9 mouse cellular contexts compared by ENCODE assay signal in genomic region chr7:139833532-139833931, GRCm38 (mm10). TPM values are rescaled to one million over a fixed set of nuclear protein-coding genes. Genes with fewer than 3 reads are reported as not detected.
DNase-seq lines count a peak whose midpoint lies in the region; ATAC-seq lines count a peak whose summit lies in the region.
"Had no signal": no experiment of that assay in that cellular context is flagged by ENCODE, and none has a peak within 500 bp of the region (broad histone marks: within the 10 kb centered on the region; RNA-seq: fewer than 3 reads in every experiment).

No protein-coding gene starts in this region.

- H3K9ac ChIP-seq in heart, embryonic 12.5 days = no peak overlapping the region
- peak overlapping the region; percentile 48 for H3K9ac ChIP-seq in forebrain, embryonic 15.5 days (replicated peaks)
- peak overlapping the region; percentile 32; the same call in 1 of the 2 replicates for H3K9ac ChIP-seq in midbrain, embryonic 12.5 days (replicated peaks)
- H3K9ac ChIP-seq: liver, embryonic 15.5 days had no signal

- H3K9me3 ChIP-seq in heart, embryonic 12.5 days (replicated peaks) = no peaks in the 10 kb centered on the region
- no peaks in the 10 kb centered on the region for H3K9me3 ChIP-seq in forebrain, embryonic 15.5 days
- H3K9me3 ChIP-seq in midbrain, embryonic 12.5 days = no peaks in the 10 kb centered on the region
- H3K9me3 ChIP-seq: liver, embryonic 15.5 days had no signal

- 32% methylated on average over 5 of the region's 5 CpGs for WGBS in heart, embryonic 12.5 days
- WGBS in forebrain, embryonic 15.5 days = 29% methylated on average over 5 of the region's 5 CpGs
- 22% methylated on average over 5 of the region's 5 CpGs for WGBS in midbrain, embryonic 12.5 days

- no peak for ATAC-seq in heart, embryonic 12.5 days (ENCODE audit: insufficient number of reproducible peaks, low FRiP score)
- no peak for ATAC-seq in forebrain, embryonic 15.5 days (replicated peaks)
- ATAC-seq in midbrain, embryonic 12.5 days (ENCODE audit: low FRiP score, low read depth) = no peak

- H3K4me3 ChIP-seq in heart, embryonic 12.5 days = peak overlapping the region; percentile 27
- peak overlapping the region; percentile 33 for H3K4me3 ChIP-seq in forebrain, embryonic 15.5 days
- H3K4me3 ChIP-seq in midbrain, embryonic 12.5 days = peak overlapping the region; percentile 36
- H3K4me3 ChIP-seq: liver, embryonic 15.5 days had no signal

- peak overlapping the region; percentile 61 for H3K4me2 ChIP-seq in heart, embryonic 12.5 days
- H3K4me2 ChIP-seq in forebrain, embryonic 15.5 days (replicated peaks) = peak overlapping the region; percentile 49
- H3K4me2 ChIP-seq in midbrain, embryonic 12.5 days (replicated peaks) = peak overlapping the region; percentile 56
- H3K4me2 ChIP-seq: liver, embryonic 15.5 days had no signal

- H3K27me3 ChIP-seq in heart, embryonic 12.5 days (replicated peaks) = peaks cover 57% of the 10 kb centered on the region
- no peaks in the 10 kb centered on the region for H3K27me3 ChIP-seq in forebrain, embryonic 15.5 days
- peaks cover 16% of the 10 kb centered on the region; the same call in 1 of the 2 replicates for H3K27me3 ChIP-seq in midbrain, embryonic 12.5 days

- no peak for DNase-seq in heart, postnatal 4 days
- peak; percentile 27 for DNase-seq in cerebellum, adult 9-10 months
- DNase-seq in frontal cortex, postnatal 14 days (ENCODE audit: low spot score in 2 of 2) = no peak
- DNase-seq in frontal cortex, postnatal 36 days (ENCODE audit: low spot score in 2 of 2) = no peak
- DNase-seq in spleen, adult 12 weeks (ENCODE audit: low spot score) = no peak

- H3K27ac ChIP-seq in heart, embryonic 12.5 days (ENCODE audit: poor library complexity, severe bottlenecking) = no peak overlapping the region
- peak overlapping the region; percentile 82 for H3K27ac ChIP-seq in forebrain, embryonic 15.5 days (replicated peaks)
- H3K27ac ChIP-seq in midbrain, embryonic 12.5 days (replicated peaks) = peak overlapping the region; percentile 90
- H3K27ac ChIP-seq: liver, embryonic 15.5 days had no signal

- H3K4me1 ChIP-seq in heart, embryonic 12.5 days (replicated peaks) = peaks cover 12% of the 10 kb centered on the region
- peaks cover 37% of the 10 kb centered on the region for H3K4me1 ChIP-seq in forebrain, embryonic 15.5 days
- peaks cover 47% of the 10 kb centered on the region for H3K4me1 ChIP-seq in midbrain, embryonic 12.5 days
- H3K4me1 ChIP-seq: liver, embryonic 15.5 days had no signal

- H3K36me3 ChIP-seq in heart, embryonic 12.5 days = no peaks in the 10 kb centered on the region
- H3K36me3 ChIP-seq in forebrain, embryonic 15.5 days = no peaks in the 10 kb centered on the region
- H3K36me3 ChIP-seq in midbrain, embryonic 12.5 days = no peaks in the 10 kb centered on the region
- H3K36me3 ChIP-seq: liver, embryonic 15.5 days had no signal

RNA-seq across cellular contexts. Expression of gene Adgra1, which starts 0.4 kb away (rescaled TPM):
- polyA plus RNA-seq in heart, embryonic 12.5 days (2016; fragmentation: Nextera tagmentation; extraction: Ambion mirVana) = 0.05 and 0.18 TPM in 2 replicates
- under 1 TPM; 0.10 to 0.16 TPM for total RNA-seq in heart, postnatal 4 days (2021)
- 11.8 and 12.3 TPM in 2 replicates for polyA plus RNA-seq in forebrain, embryonic 15.5 days (2015; fragmentation: Nextera tagmentation; extraction: Ambion mirVana)
- 27.0 and 30.3 TPM in 2 replicates for polyA plus RNA-seq in midbrain, embryonic 12.5 days (2016; fragmentation: Nextera tagmentation; extraction: Ambion mirVana)
- polyA plus RNA-seq: liver, embryonic 15.5 days had no signal

Comparison
In these comparisons a context has a peak if more than half of its experiments do, and no peak if none do; other contexts are left out.
1. RNA of gene Adgra1, which starts 0.4 kb away (polyA plus RNA-seq): 27.0 to 30.3 TPM in midbrain, embryonic 12.5 days and 11.8 to 12.3 TPM in forebrain, embryonic 15.5 days; 0.05 to 0.18 TPM in heart, embryonic 12.5 days; every median in the first group is over 10 times any median in the second.
2. Peak in every context shown above with its lines, with median percentiles within 50 percentile points of each other: H3K4me2 ChIP-seq and H3K4me3 ChIP-seq.